Mouse (Mus musculus) limb, embryonic 14.5 days (tissue): ENCODE data around the gene Scrg1. TPM values are rescaled to one million over a fixed set of nuclear protein-coding genes. Genes with fewer than 3 reads are reported as not detected.
A peak's percentile ranks its signal among the peaks of the same experiment; 100 is the strongest.

Source experiments
- ATAC-seq: fragments of 200-750 bp; cut with Nextera tagmentation; 2 replicates; pipeline ENCODE4 v1.8.0; 2017; ENCODE audit warnings: low read depth, moderate number of reproducible peaks, moderate TSS enrichment; ENCODE audit not compliant: low FRiP score
- DNase-seq: peaks from one replicate; pipeline ENCODE4 v3.0.0-alpha.2; 2015; ENCODE audit warnings: low spot score
- H3K27ac ChIP-seq: fragments of 300-500 bp; sonication (generic); replicated peaks from 2 replicates; pipeline ENCODE4 v1.5.1; 2014; ENCODE audit warnings: low read depth, mild to moderate bottlenecking, low read length, moderate library complexity, mixed read lengths
- H3K27me3 ChIP-seq: fragments of 300-500 bp; sonication (generic); 2 replicates; pipeline ENCODE4 v1.6.1; 2014; ENCODE audit warnings: low read length, mixed read lengths; ENCODE audit not compliant: control insufficient read depth, insufficient read depth
- H3K36me3 ChIP-seq: fragments of 300-500 bp; sonication (generic); 2 replicates; pipeline ENCODE4 v1.6.1; 2014; ENCODE audit warnings: mild to moderate bottlenecking, low read length, moderate library complexity, mixed read lengths; ENCODE audit not compliant: control insufficient read depth, insufficient read depth
- H3K4me1 ChIP-seq: fragments of 300-500 bp; sonication (generic); 2 replicates; pipeline ENCODE4 v1.6.1; 2014; ENCODE audit warnings: antibody characterized with exemption, low read length, mixed read lengths; ENCODE audit not compliant: control insufficient read depth, insufficient read depth
- H3K4me2 ChIP-seq: fragments of 300-500 bp; sonication (generic); replicated peaks from 2 replicates; pipeline ENCODE4 v1.6.1; 2014; ENCODE audit warnings: low read depth, mild to moderate bottlenecking, low read length, moderate library complexity; ENCODE audit not compliant: severe bottlenecking
- H3K4me3 ChIP-seq: fragments of 300-500 bp; sonication (generic); replicated peaks from 2 replicates; pipeline ENCODE4 v1.5.1; 2014; ENCODE audit warnings: low read length
- H3K9ac ChIP-seq: fragments of 300-500 bp; sonication (generic); 2 replicates; pipeline ENCODE4 v1.6.1; 2014; ENCODE audit warnings: mild to moderate bottlenecking, low read depth, low read length, moderate library complexity; ENCODE audit not compliant: severe bottlenecking
- H3K9me3 ChIP-seq: fragments of 300-500 bp; sonication (generic); 2 replicates; pipeline ENCODE4 v1.6.1; 2016; ENCODE audit warnings: low read length; ENCODE audit not compliant: control insufficient read depth
- POLR2A ChIP-seq: fragments of 200-500 bp; IDR thresholded peaks from 2 replicates; pipeline ENCODE4 v1.8.0; 2012; ENCODE audit warnings: inconsistent platforms, mild to moderate bottlenecking, moderate library complexity, borderline replicate concordance; ENCODE audit not compliant: insufficient read depth, insufficient read length; ENCODE audit errors: extremely low read depth
- WGBS: fragments of 180-500 bp; shearing (Covaris S2); extraction: QIAGEN DNeasy Blood & Tissue Kit; methylation state at CpG from one replicate; pipeline ENCODE4 v1.1.7; 2014; 5-methylcytosine and 5-hydroxymethylcytosine counted together
- polyA plus RNA-seq, 2 experiments: library from polyadenylated mRNA; depleted of rRNA in 1 of 2; stranded (reverse) in 1 of 2; unstranded in 1 of 2; fragments of >200 nt; fragmentation: Nextera tagmentation in 1 of 2; extraction: Ambion mirVana in 1 of 2; gene quantifications; 2 replicates each; pipeline versions ENCODE4 v1.2.1 to v1.2.3; 2012 to 2014

The Scrg1 gene
- polyA plus RNA-seq, 2 experiments = 24.1 to 39.5 TPM

DNA sequence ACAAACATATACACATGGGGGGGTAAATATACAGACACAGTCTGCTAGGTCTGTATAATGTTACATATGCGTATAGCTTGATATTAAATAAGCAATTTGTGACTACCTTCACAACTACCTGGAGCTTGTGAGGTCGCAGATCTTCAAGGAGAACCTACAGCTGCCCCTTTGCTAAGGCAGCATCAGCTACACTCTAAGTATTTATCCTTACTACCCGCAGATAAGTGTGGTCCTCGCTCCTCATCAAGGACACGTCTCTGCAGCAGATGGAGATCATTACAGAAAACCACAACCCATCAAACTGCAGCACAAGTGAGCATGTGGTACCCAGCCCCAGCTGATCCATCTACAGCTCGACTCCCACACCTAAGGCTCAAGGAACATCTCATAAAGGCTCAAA, 44.4 kb upstream of the Scrg1 start:
- H3K9me3 ChIP-seq = no peaks in the 10 kb centered on the region
- H3K36me3 ChIP-seq = no peaks in the 10 kb centered on the region
- no peak overlapping the region for H3K27ac ChIP-seq
- ATAC-seq = no peak
- TF ChIP-seq POLR2A = no peak
- H3K9ac ChIP-seq = no peak overlapping the region
- no peaks in the 10 kb centered on the region for H3K27me3 ChIP-seq
- H3K4me2 ChIP-seq = no peak overlapping the region
- WGBS = 55% methylated on average over 6 of the region's 6 CpGs
- H3K4me3 ChIP-seq = no peak overlapping the region
- no peak for DNase-seq
- H3K4me1 ChIP-seq = peaks cover 11% of the 10 kb centered on the region

DNA sequence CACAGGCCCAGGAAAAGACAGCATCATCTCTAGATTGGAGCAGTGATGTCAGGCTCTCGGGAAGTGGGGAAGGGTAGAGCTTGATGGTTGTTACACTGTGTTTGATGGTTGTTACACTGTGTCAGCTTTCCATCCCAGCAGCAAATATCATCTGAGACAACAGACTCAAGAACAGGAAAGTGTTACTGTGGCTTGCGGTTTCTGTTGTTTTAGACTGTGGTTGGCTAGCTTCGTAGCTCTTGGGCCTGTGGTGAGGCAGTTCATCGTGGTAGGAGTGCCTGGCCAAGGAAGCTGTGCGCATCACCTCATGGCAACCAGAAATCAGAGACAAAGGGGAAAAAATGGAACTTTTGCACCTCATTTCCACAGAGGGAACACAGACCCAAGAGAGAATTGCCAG, 38.9 kb upstream of the Scrg1 start:
- H3K4me1 ChIP-seq = no peaks in the 10 kb centered on the region
- no peaks in the 10 kb centered on the region for H3K9me3 ChIP-seq
- no peak overlapping the region for H3K9ac ChIP-seq
- H3K27ac ChIP-seq = no peak overlapping the region
- no peak for ATAC-seq
- no peaks in the 10 kb centered on the region for H3K36me3 ChIP-seq
- H3K4me3 ChIP-seq = no peak overlapping the region
- 96% methylated on average over 5 of the region's 5 CpGs for WGBS
- TF ChIP-seq POLR2A = no peak
- H3K27me3 ChIP-seq = no peaks in the 10 kb centered on the region
- no peak overlapping the region for H3K4me2 ChIP-seq
- no peak for DNase-seq

DNA sequence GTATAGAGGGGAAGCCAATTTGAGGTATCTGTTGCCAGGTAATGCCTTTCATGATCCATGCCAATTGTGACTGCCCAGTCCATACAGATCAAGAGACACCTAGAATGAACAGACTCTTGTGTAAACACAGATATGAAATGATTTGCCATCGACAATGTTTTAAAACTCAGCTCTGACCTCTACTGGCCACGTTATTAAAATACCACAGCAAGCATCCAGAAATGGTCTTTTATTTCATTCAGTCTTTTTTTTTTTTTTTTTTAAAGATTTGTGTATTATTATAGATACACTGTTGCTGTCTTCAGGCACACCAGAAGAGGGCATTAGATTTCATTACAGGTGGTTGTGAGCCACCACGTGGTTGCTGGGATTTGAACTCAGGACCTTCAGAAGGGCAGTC, 29.6 kb upstream of the Scrg1 start:
- Histone ChIP-seq H3K9ac (no peak overlapping the region), H3K36me3 (no peaks in the 10 kb centered on the region), H3K4me3 (no peak overlapping the region), H3K27me3 (no peaks in the 10 kb centered on the region), H3K4me1 (0 out of 2 replicates have a peak, but pooled peaks cover 2% of the 10 kb centered on the region), H3K4me2 (no peak overlapping the region), H3K9me3 (no peaks in the 10 kb centered on the region), H3K27ac (no peak overlapping the region)
- ATAC-seq = no peak
- 14% methylated on average over 3 of the region's 3 CpGs for WGBS
- TF ChIP-seq POLR2A = no peak
- peak; percentile 71 for DNase-seq

DNA sequence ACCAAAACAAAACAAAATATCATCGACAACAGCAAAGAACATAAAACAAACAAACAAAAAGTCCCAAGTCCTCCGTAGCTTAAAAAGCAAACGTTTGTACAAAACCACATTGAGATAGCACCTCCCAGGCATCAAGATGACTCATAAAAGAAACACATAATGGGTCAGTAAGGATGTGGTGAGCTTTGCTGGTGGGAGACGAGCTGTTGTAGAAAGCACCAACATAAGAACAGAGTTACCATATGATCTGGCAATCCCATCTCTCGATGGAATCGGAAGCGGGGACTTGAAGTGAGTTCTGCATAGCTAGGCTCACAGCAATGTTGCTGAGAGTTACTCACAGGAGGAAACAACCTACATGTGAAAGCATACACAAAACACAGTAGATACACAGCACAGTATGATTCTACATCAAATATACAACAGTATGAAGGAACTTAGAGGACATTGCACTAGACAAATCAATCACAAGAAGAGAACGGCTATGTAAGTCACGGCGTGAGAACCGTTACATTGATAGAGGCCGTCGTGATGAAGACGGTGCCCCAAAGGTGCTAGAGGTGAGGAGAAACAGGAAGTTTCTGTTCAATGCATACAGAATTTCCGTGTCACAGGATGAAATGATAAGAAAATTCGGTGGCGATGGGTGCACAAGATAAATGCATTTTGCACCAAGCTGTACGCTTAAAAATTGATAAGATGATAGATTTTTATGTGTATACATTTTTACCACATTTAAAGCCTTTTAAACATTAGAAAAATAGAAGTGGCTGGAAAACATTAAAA, 27.9 kb upstream of the Scrg1 start:
- no peak for DNase-seq

DNA sequence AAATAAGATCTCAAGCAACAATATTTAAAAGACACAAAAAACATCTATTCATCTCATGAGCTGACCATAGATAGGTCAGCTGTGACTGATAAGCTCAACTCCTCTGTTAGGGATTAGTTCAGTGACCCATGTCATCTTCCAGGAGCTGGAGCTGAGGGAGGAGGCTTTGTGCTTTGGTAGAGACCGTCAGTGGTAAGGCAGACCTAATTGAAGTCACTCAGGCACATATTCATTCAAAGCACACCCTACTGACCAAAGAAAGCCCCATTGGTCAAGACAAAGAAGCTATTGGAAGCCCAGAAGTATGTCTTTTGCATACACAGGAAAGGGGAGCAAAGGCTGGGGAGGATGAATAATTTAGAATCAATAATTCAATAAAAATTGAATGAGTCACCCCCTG, 27.2 kb upstream of the Scrg1 start:
- ATAC-seq = no peak
- no peak overlapping the region for H3K4me2 ChIP-seq
- 18% methylated on average over 1 of the region's 1 CpGs for WGBS

More for the DNA sequence above, 27.9 kb upstream of the Scrg1 start:
- no peak for ATAC-seq
- 72% methylated on average over 18 of the region's 18 CpGs for WGBS
- H3K4me3 ChIP-seq = no peak overlapping the region
- H3K27ac ChIP-seq = no peak overlapping the region
- no peak for TF ChIP-seq POLR2A
- H3K4me1 ChIP-seq = 0 out of 2 replicates have a peak, but pooled peaks cover 2% of the 10 kb centered on the region
- H3K4me2 ChIP-seq = no peak overlapping the region
- H3K27me3 ChIP-seq = no peaks in the 10 kb centered on the region
- no peaks in the 10 kb centered on the region for H3K9me3 ChIP-seq
- no peaks in the 10 kb centered on the region for H3K36me3 ChIP-seq
- H3K9ac ChIP-seq = no peak overlapping the region

More for the DNA sequence above, 27.2 kb upstream of the Scrg1 start:
- H3K36me3 ChIP-seq = no peaks in the 10 kb centered on the region
- no peak for DNase-seq
- H3K9ac ChIP-seq = no peak overlapping the region
- H3K27me3 ChIP-seq = no peaks in the 10 kb centered on the region
- TF ChIP-seq POLR2A = no peak
- H3K4me1 ChIP-seq = 0 out of 2 replicates have a peak, but pooled peaks cover 2% of the 10 kb centered on the region
- H3K9me3 ChIP-seq = no peaks in the 10 kb centered on the region
- H3K27ac ChIP-seq = no peak overlapping the region
- no peak overlapping the region for H3K4me3 ChIP-seq
